Mouse (Mus musculus): ENCODE results near the gene Gnrhr.
A peak's percentile ranks its signal among the peaks of the same experiment; 100 is the strongest.

DNA sequence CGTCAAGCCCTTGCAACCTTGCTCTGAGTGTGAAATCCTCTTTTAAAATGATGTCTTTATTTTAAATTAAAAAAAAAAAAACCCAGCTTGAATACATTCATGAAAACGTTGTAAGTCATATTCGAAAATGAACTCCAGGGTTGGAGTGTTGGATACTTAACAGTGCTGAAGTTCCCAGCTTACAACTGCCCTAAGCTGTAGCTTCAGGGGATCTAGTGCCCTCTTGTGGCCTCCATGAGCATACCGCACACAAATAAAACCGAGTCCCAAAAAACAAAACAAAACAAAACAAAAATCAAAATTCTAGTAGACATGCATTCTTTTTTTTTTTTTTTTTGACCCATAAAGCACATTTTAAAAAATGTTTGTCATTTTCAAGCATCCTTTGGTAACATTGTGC is 6.9 kb downstream of the Gnrhr start:
- peak; percentile 38; the same call in 1 of the 2 replicates for TF ChIP-seq CTCF (IDR thresholded peaks at IDR 0.05; ENCODE audit: borderline replicate concordance, insufficient read depth, low read length)
- no peak for TF ChIP-seq POLR2A (IDR thresholded peaks at IDR 0.05; ENCODE audit: low read depth, low read length)
